Mouse (Mus musculus) G1E (cell line): ENCODE results near the gene Rnf220.

ENCODE experiments used
- CTCF ChIP-seq: IDR thresholded peaks from 2 replicates; pipeline ENCODE4 v1.5.1; 2012; ENCODE audit warnings: low read depth, low read length, inconsistent platforms, mixed read lengths
- GATA1 ChIP-seq: IDR thresholded peaks from 2 replicates; pipeline ENCODE4 v1.6.1; 2012; ENCODE audit warnings: borderline replicate concordance, low read length, inconsistent platforms, mixed read lengths
- POLR2AphosphoS5 ChIP-seq: IDR thresholded peaks from 2 replicates; pipeline ENCODE4 v1.6.1; 2012; ENCODE audit warnings: low read depth, low read length, inconsistent platforms; ENCODE audit not compliant: insufficient replicate concordance
- TAL1 ChIP-seq: conservative IDR thresholded peaks from 2 replicates; pipeline ENCODE4 v1.6.1; 2012; ENCODE audit warnings: low read depth, low read length, inconsistent platforms, mixed read lengths

DNA sequence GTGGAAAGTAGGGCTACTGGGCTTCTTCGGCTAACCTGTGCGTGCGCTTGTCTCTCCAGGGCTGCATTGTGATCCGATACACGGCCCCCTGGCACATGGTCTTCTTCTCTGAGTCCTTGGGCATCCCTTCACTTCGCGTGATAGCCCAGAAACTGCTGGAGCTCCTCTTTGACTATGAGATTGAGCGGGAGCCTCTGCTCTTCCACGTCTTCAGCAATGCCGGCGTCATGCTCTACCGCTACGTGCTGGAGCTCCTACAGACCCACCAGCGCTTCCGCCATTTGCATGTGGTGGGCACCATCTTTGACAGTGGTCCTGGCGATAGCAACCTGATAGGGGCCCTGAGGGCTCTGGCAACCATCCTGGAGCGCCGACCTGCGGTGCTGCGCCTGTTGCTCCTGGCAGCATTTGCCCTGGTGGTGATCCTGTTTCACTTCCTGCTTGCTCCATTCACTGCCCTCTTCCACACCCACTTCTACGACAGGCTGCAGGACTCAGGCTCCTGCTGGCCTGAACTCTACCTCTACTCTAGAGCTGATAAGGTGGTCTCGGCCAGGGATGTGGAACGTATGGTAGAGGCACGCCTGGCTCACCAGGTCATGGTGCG, 228.9 kb downstream of the Rnf220 start:
- TF ChIP-seq CTCF (no peak), POLR2AphosphoS5 (no peak), TAL1 (no peak), GATA1 (no peak)
